Mouse (Mus musculus) forebrain, embryonic 16.5 days (tissue): ENCODE results near the gene Pla2g15. TPM values are rescaled to one million over a fixed set of nuclear protein-coding genes. Genes with fewer than 3 reads are reported as not detected.

Experiments used
- ATAC-seq: fragments of 200-750 bp; cut with Nextera tagmentation; 2 replicates; pipeline ENCODE4 v1.8.0; 2017; ENCODE audit warnings: mild to moderate bottlenecking, moderate library complexity
- H3K27ac ChIP-seq: fragments of 300-500 bp; sonication (generic); 2 replicates; pipeline ENCODE4 v1.5.1; 2014; ENCODE audit warnings: low read length, control low read depth
- H3K27me3 ChIP-seq: fragments of 300-500 bp; sonication (generic); replicated peaks from 2 replicates; pipeline ENCODE4 v1.6.1; 2014; ENCODE audit warnings: low read length; ENCODE audit not compliant: control insufficient read depth, insufficient read depth
- H3K36me3 ChIP-seq: fragments of 300-500 bp; sonication (generic); 2 replicates; pipeline ENCODE4 v1.6.1; 2014; ENCODE audit not compliant: control insufficient read depth, insufficient read depth
- H3K4me1 ChIP-seq: fragments of 300-500 bp; sonication (generic); replicated peaks from 2 replicates; pipeline ENCODE4 v1.6.1; 2014; ENCODE audit warnings: low read length; ENCODE audit not compliant: control insufficient read depth, insufficient read depth
- H3K4me2 ChIP-seq: fragments of 300-500 bp; sonication (generic); 2 replicates; pipeline ENCODE4 v1.6.1; 2014; ENCODE audit warnings: mild to moderate bottlenecking, low read length, control low read depth
- H3K4me3 ChIP-seq: fragments of 300-500 bp; sonication (generic); replicated peaks from 2 replicates; pipeline ENCODE4 v1.5.1; 2014; ENCODE audit warnings: mild to moderate bottlenecking, low read length, control low read depth
- H3K9ac ChIP-seq: fragments of 300-500 bp; sonication (generic); replicated peaks from 2 replicates; pipeline ENCODE4 v1.6.1; 2014; ENCODE audit warnings: low read depth, low read length, control low read depth
- H3K9me3 ChIP-seq: fragments of 300-500 bp; sonication (generic); 2 replicates; pipeline ENCODE4 v1.6.1; 2016; ENCODE audit warnings: low read length; ENCODE audit not compliant: control insufficient read depth
- WGBS: fragments of 180-500 bp; shearing (Covaris S2); extraction: QIAGEN DNeasy Blood & Tissue Kit; methylation state at CpG from one replicate; pipeline ENCODE4 v1.1.7; 2014; 5-methylcytosine and 5-hydroxymethylcytosine counted together
- polyA plus RNA-seq: library from polyadenylated mRNA; unstranded; fragments of >200 nt; fragmentation: Nextera tagmentation; extraction: Ambion mirVana; gene quantifications from 2 replicates; pipeline ENCODE4 v1.2.1, GENCODE M21; 2015

The Pla2g15 gene
- polyA plus RNA-seq = 18.2 and 20.6 TPM in 2 replicates

- peak within 1 kb of the TSS; percentile 97 for H3K4me3 ChIP-seq
- H3K4me2 ChIP-seq = peak within 1 kb of the TSS; percentile 86
- peaks cover 14% of the 10 kb centered on the region for H3K4me1 ChIP-seq
- no peaks in the 10 kb centered on the region for H3K9me3 ChIP-seq
- H3K27ac ChIP-seq = peak within 1 kb of the TSS; percentile 70
- peaks cover 2% of the 10 kb centered on the region; the same call in 1 of the 2 replicates for H3K36me3 ChIP-seq
- 1% methylated on average over 38 of the region's 38 CpGs for WGBS
- peak; percentile 100 for ATAC-seq
- H3K9ac ChIP-seq = peak within 1 kb of the TSS; percentile 86
- H3K27me3 ChIP-seq = no peaks in the 10 kb centered on the region
Measured at GRCm38 (mm10) chr8:106149801-106150652, at the start of gene Pla2g15. TSS of gene Pla2g15 (plus strand) at chr8:106150399.

GRCm38 (mm10) chr8:106102321-106102720 lies 47.9 kb upstream of the Pla2g15 start:
- ATAC-seq = no peak
- Histone ChIP-seq H3K4me3 (no peak overlapping the region), H3K9ac (no peak overlapping the region), H3K4me2 (no peak overlapping the region), H3K4me1 (no peaks in the 10 kb centered on the region), H3K27ac (no peak overlapping the region), H3K36me3 (no peaks in the 10 kb centered on the region), H3K9me3 (no peaks in the 10 kb centered on the region), H3K27me3 (no peaks in the 10 kb centered on the region)
- 91% methylated on average over 4 of the region's 4 CpGs for WGBS

- 93% methylated on average over 2 of the region's 2 CpGs for WGBS
- Histone ChIP-seq H3K27me3 (no peaks in the 10 kb centered on the region), H3K36me3 (peaks cover 5% of the 10 kb centered on the region), H3K4me2 (no peak overlapping the region), H3K4me3 (no peak overlapping the region), H3K4me1 (no peaks in the 10 kb centered on the region), H3K27ac (no peak overlapping the region), H3K9ac (no peak overlapping the region), H3K9me3 (no peaks in the 10 kb centered on the region)
- no peak for ATAC-seq
Measured at GRCm38 (mm10) chr8:106103888-106104287, 46.3 kb upstream of the Pla2g15 start.

GRCm38 (mm10) chr8:106106193-106106592 lies 44.0 kb upstream of the Pla2g15 start:
- no peak for ATAC-seq
- H3K9ac ChIP-seq = no peak overlapping the region
- H3K4me3 ChIP-seq = no peak overlapping the region
- H3K4me2 ChIP-seq = no peak overlapping the region
- 89% methylated on average over 1 of the region's 1 CpGs for WGBS
- H3K4me1 ChIP-seq = no peaks in the 10 kb centered on the region
- no peaks in the 10 kb centered on the region for H3K27me3 ChIP-seq
- H3K36me3 ChIP-seq = peaks cover 7% of the 10 kb centered on the region
- H3K9me3 ChIP-seq = no peaks in the 10 kb centered on the region
- no peak overlapping the region for H3K27ac ChIP-seq

- Histone ChIP-seq H3K4me1 (no peaks in the 10 kb centered on the region), H3K9me3 (no peaks in the 10 kb centered on the region), H3K4me2 (no peak overlapping the region), H3K36me3 (peaks cover 7% of the 10 kb centered on the region), H3K27me3 (no peaks in the 10 kb centered on the region), H3K27ac (no peak overlapping the region), H3K9ac (no peak overlapping the region), H3K4me3 (no peak overlapping the region)
- ATAC-seq = no peak
- 97% methylated on average over 4 of the region's 4 CpGs for WGBS
Measured at GRCm38 (mm10) chr8:106108080-106108479, 42.1 kb upstream of the Pla2g15 start.

GRCm38 (mm10) chr8:106108729-106109128 lies 41.5 kb upstream of the Pla2g15 start:
- Histone ChIP-seq H3K27me3 (no peaks in the 10 kb centered on the region), H3K4me3 (no peak overlapping the region), H3K4me1 (no peaks in the 10 kb centered on the region), H3K9me3 (no peaks in the 10 kb centered on the region), H3K27ac (no peak overlapping the region), H3K9ac (no peak overlapping the region), H3K36me3 (peaks cover 7% of the 10 kb centered on the region), H3K4me2 (no peak overlapping the region)
- 99% methylated on average over 3 of the region's 3 CpGs for WGBS
- no peak for ATAC-seq

GRCm38 (mm10) chr8:106112041-106112440 lies 38.2 kb upstream of the Pla2g15 start:
- H3K36me3 ChIP-seq = peaks cover 10% of the 10 kb centered on the region
- no peak overlapping the region for H3K4me2 ChIP-seq
- WGBS = 78% methylated on average over 2 of the region's 2 CpGs
- H3K4me1 ChIP-seq = no peaks in the 10 kb centered on the region
- H3K27me3 ChIP-seq = no peaks in the 10 kb centered on the region
- ATAC-seq = no peak
- no peak overlapping the region for H3K9ac ChIP-seq
- no peaks in the 10 kb centered on the region for H3K9me3 ChIP-seq
- no peak overlapping the region for H3K4me3 ChIP-seq
- no peak overlapping the region for H3K27ac ChIP-seq

- Histone ChIP-seq H3K36me3 (peaks cover 10% of the 10 kb centered on the region), H3K4me2 (no peak overlapping the region), H3K27ac (no peak overlapping the region), H3K9me3 (no peaks in the 10 kb centered on the region), H3K27me3 (no peaks in the 10 kb centered on the region), H3K9ac (no peak overlapping the region), H3K4me3 (no peak overlapping the region), H3K4me1 (no peaks in the 10 kb centered on the region)
- no peak for ATAC-seq
- 94% methylated on average over 1 of the region's 1 CpGs for WGBS
Measured at GRCm38 (mm10) chr8:106112514-106112913, 37.7 kb upstream of the Pla2g15 start.

GRCm38 (mm10) chr8:106115897-106116296 lies 34.3 kb upstream of the Pla2g15 start:
- no peak for ATAC-seq
- H3K27ac ChIP-seq = no peak overlapping the region
- H3K4me3 ChIP-seq = no peak overlapping the region
- no peak overlapping the region for H3K4me2 ChIP-seq
- WGBS = 96% methylated on average over 3 of the region's 3 CpGs
- no peaks in the 10 kb centered on the region for H3K27me3 ChIP-seq
- peaks cover 3% of the 10 kb centered on the region; the same call in 1 of the 2 replicates for H3K36me3 ChIP-seq
- no peak overlapping the region for H3K9ac ChIP-seq
- no peaks in the 10 kb centered on the region for H3K9me3 ChIP-seq
- H3K4me1 ChIP-seq = no peaks in the 10 kb centered on the region
